Mouse (Mus musculus) liver, embryonic 16.5 days (tissue): Measurements from ENCODE around the gene Zfp324. TPM values are rescaled to one million over a fixed set of nuclear protein-coding genes. Genes with fewer than 3 reads are reported as not detected.

Source experiments
- ATAC-seq: fragments of 200-750 bp; cut with Nextera tagmentation; 2 replicates; pipeline ENCODE4 v1.8.0; 2017; ENCODE audit warnings: low read depth, mild to moderate bottlenecking, moderate number of reproducible peaks, moderate library complexity
- H3K27ac ChIP-seq: fragments of 300-500 bp; sonication (generic); 2 replicates; pipeline ENCODE4 v1.5.1; 2014; ENCODE audit warnings: mild to moderate bottlenecking, low read length
- H3K27me3 ChIP-seq: fragments of 300-500 bp; sonication (generic); 2 replicates; pipeline ENCODE4 v1.6.1; 2014; ENCODE audit warnings: low read depth, low read length, mixed read lengths; ENCODE audit not compliant: control insufficient read depth, insufficient read depth
- H3K36me3 ChIP-seq: fragments of 300-500 bp; sonication (generic); 2 replicates; pipeline ENCODE4 v1.6.1; 2014; ENCODE audit warnings: mild to moderate bottlenecking; ENCODE audit not compliant: control insufficient read depth, insufficient read depth
- H3K4me1 ChIP-seq: fragments of 300-500 bp; sonication (generic); 2 replicates; pipeline ENCODE4 v1.6.1; 2014; ENCODE audit warnings: low read depth, low read length, mixed read lengths; ENCODE audit not compliant: control insufficient read depth
- H3K4me2 ChIP-seq: fragments of 300-500 bp; sonication (generic); 2 replicates; pipeline ENCODE4 v1.6.1; 2014; ENCODE audit warnings: low read depth, low read length, mixed read lengths
- H3K4me3 ChIP-seq: fragments of 300-500 bp; sonication (generic); 2 replicates; pipeline ENCODE4 v1.5.1; 2014; ENCODE audit warnings: low read depth, mild to moderate bottlenecking, low read length
- H3K9ac ChIP-seq: fragments of 300-500 bp; sonication (generic); 2 replicates; pipeline ENCODE4 v1.6.1; 2014; ENCODE audit warnings: low read depth, low read length
- H3K9me3 ChIP-seq: fragments of 300-500 bp; sonication (generic); replicated peaks from 2 replicates; pipeline ENCODE4 v1.6.1; 2016; ENCODE audit warnings: low read length; ENCODE audit not compliant: control insufficient read depth
- WGBS: fragments of 180-500 bp; shearing (Covaris S2); extraction: QIAGEN DNeasy Blood & Tissue Kit; methylation state at CpG from one replicate; pipeline ENCODE4 v1.1.7; 2014; ENCODE audit not compliant: insufficient replicate concordance; 5-methylcytosine and 5-hydroxymethylcytosine counted together
- polyA plus RNA-seq: library from polyadenylated mRNA; unstranded; fragments of >200 nt; fragmentation: Nextera tagmentation; extraction: Ambion mirVana; gene quantifications from 2 replicates; pipeline ENCODE4 v1.2.1, GENCODE M21; 2015

The Zfp324 gene
- polyA plus RNA-seq, 1 experiment from 2014 or later: 2.6 TPM

GRCm38 (mm10) chr7:12980291-12980690 lies 14.7 kb downstream of the Zfp324 start:
- no peak overlapping the region for H3K27ac ChIP-seq

GRCm38 (mm10) chr7:12985724-12986123 lies 20.1 kb downstream of the Zfp324 start:
- peak; percentile 62 for ATAC-seq
- H3K27ac ChIP-seq: no peak overlapping the region

More at GRCm38 (mm10) chr7:12980291-12980690, 14.7 kb downstream of the Zfp324 start:
- no peak for ATAC-seq
- no peak overlapping the region for H3K4me2 ChIP-seq
- 72% methylated on average over 7 of the region's 7 CpGs for WGBS
- peaks cover 20% of the 10 kb centered on the region for H3K4me1 ChIP-seq
- H3K36me3 ChIP-seq: no peaks in the 10 kb centered on the region
- no peak overlapping the region for H3K4me3 ChIP-seq
- H3K27me3 ChIP-seq: no peaks in the 10 kb centered on the region
- H3K9ac ChIP-seq: no peak overlapping the region
- H3K9me3 ChIP-seq: no peaks in the 10 kb centered on the region

GRCm38 (mm10) chr7:12986906-12987305 lies 21.3 kb downstream of the Zfp324 start:
- Histone ChIP-seq H3K4me2 (no peak overlapping the region), H3K9ac (no peak overlapping the region), H3K4me3 (no peak overlapping the region), H3K4me1 (peaks cover 14% of the 10 kb centered on the region), H3K27me3 (no peaks in the 10 kb centered on the region), H3K36me3 (no peaks in the 10 kb centered on the region), H3K9me3 (no peaks in the 10 kb centered on the region), H3K27ac (peak overlapping the region; percentile 49; the same call in 1 of the 2 replicates)
- 71% methylated on average over 8 of the region's 8 CpGs for WGBS
- ATAC-seq: no peak

More at GRCm38 (mm10) chr7:12985724-12986123, 20.1 kb downstream of the Zfp324 start:
- H3K4me3 ChIP-seq: no peak overlapping the region
- no peaks in the 10 kb centered on the region for H3K36me3 ChIP-seq
- H3K27me3 ChIP-seq: no peaks in the 10 kb centered on the region
- H3K4me2 ChIP-seq: no peak overlapping the region
- H3K9me3 ChIP-seq: no peaks in the 10 kb centered on the region
- H3K4me1 ChIP-seq: peaks cover 14% of the 10 kb centered on the region
- 29% methylated on average over 1 of the region's 1 CpGs for WGBS
- H3K9ac ChIP-seq: no peak overlapping the region

- Histone ChIP-seq H3K27me3 (no peaks in the 10 kb centered on the region), H3K36me3 (no peaks in the 10 kb centered on the region), H3K4me2 (peak overlapping the region; percentile 24; the same call in 1 of the 2 replicates), H3K4me1 (peaks cover 14% of the 10 kb centered on the region), H3K27ac (peak overlapping the region; percentile 49; the same call in 1 of the 2 replicates), H3K9me3 (no peaks in the 10 kb centered on the region), H3K4me3 (no peak overlapping the region), H3K9ac (no peak overlapping the region; the same call in 1 of the 2 replicates)
- ATAC-seq: peak; percentile 81
- WGBS: 39% methylated on average over 8 of the region's 8 CpGs
Measured at GRCm38 (mm10) chr7:12987409-12988189, 22.0 kb downstream of the Zfp324 start.

- Histone ChIP-seq H3K9me3 (no peaks in the 10 kb centered on the region), H3K4me1 (peaks cover 16% of the 10 kb centered on the region), H3K4me2 (no peak overlapping the region), H3K27me3 (no peaks in the 10 kb centered on the region), H3K4me3 (no peak overlapping the region), H3K36me3 (no peaks in the 10 kb centered on the region), H3K9ac (no peak overlapping the region), H3K27ac (no peak overlapping the region)
- no peak for ATAC-seq
- WGBS: under 1% methylated on average over 3 of the region's 3 CpGs
Measured at GRCm38 (mm10) chr7:12992222-12992621, 26.6 kb downstream of the Zfp324 start.

GRCm38 (mm10) chr7:12993148-12993547 lies 27.5 kb downstream of the Zfp324 start:
- peaks cover 7% of the 10 kb centered on the region for H3K4me1 ChIP-seq
- no peak overlapping the region for H3K4me2 ChIP-seq
- ATAC-seq: no peak
- no peak overlapping the region for H3K27ac ChIP-seq
- 73% methylated on average over 10 of the region's 10 CpGs for WGBS
- H3K27me3 ChIP-seq: no peaks in the 10 kb centered on the region
- H3K9ac ChIP-seq: no peak overlapping the region
- no peaks in the 10 kb centered on the region for H3K36me3 ChIP-seq
- H3K9me3 ChIP-seq: no peaks in the 10 kb centered on the region
- no peak overlapping the region for H3K4me3 ChIP-seq

- no peak overlapping the region for H3K4me3 ChIP-seq
- no peaks in the 10 kb centered on the region for H3K36me3 ChIP-seq
- H3K27me3 ChIP-seq: no peaks in the 10 kb centered on the region
- H3K27ac ChIP-seq: 0 out of 2 replicates have a peak overlapping the region, but pooled peaks have one; percentile 4
- peak; percentile 33 for ATAC-seq
- H3K4me2 ChIP-seq: no peak overlapping the region
- H3K9me3 ChIP-seq: no peaks in the 10 kb centered on the region
- H3K4me1 ChIP-seq: peaks cover 4% of the 10 kb centered on the region; the same call in 1 of the 2 replicates
- H3K9ac ChIP-seq: no peak overlapping the region
Measured at GRCm38 (mm10) chr7:12995862-12996261, 30.2 kb downstream of the Zfp324 start.

- 49% methylated on average over 5 of the region's 5 CpGs for WGBS
- Histone ChIP-seq H3K4me3 (no peak overlapping the region), H3K27me3 (no peaks in the 10 kb centered on the region), H3K9me3 (no peaks in the 10 kb centered on the region), H3K27ac (peak overlapping the region; percentile 58; the same call in 1 of the 2 replicates), H3K4me2 (peak overlapping the region; percentile 19), H3K36me3 (no peaks in the 10 kb centered on the region), H3K4me1 (peaks cover 4% of the 10 kb centered on the region; the same call in 1 of the 2 replicates), H3K9ac (peak overlapping the region; percentile 6; the same call in 1 of the 2 replicates)
- ATAC-seq: no peak
Measured at GRCm38 (mm10) chr7:12997230-12997629, 31.6 kb downstream of the Zfp324 start.

- H3K27ac ChIP-seq: peak within 1 kb of the TSS; percentile 58
- peak within 1 kb of the TSS; percentile 19 for H3K4me2 ChIP-seq
- WGBS: 48% methylated on average over 5 of the region's 5 CpGs
Measured at GRCm38 (mm10) chr7:12998053-12998452, 32.4 kb downstream of the Zfp324 start, which contains the start of gene Slc27a5. TSS of gene Slc27a5 (minus strand) at chr7:12998192.

More at GRCm38 (mm10) chr7:12998053-12998452, 32.4 kb downstream of the Zfp324 start, which contains the start of gene Slc27a5:
- peak within 1 kb of the TSS; percentile 6; the same call in 1 of the 2 replicates for H3K9ac ChIP-seq
- H3K9me3 ChIP-seq: no peaks in the 10 kb centered on the region
- H3K27me3 ChIP-seq: no peaks in the 10 kb centered on the region
- H3K4me1 ChIP-seq: peaks cover 4% of the 10 kb centered on the region; the same call in 1 of the 2 replicates
- H3K36me3 ChIP-seq: no peaks in the 10 kb centered on the region
- H3K4me3 ChIP-seq: no peak within 1 kb of the TSS
- peak; percentile 74 for ATAC-seq
